ENCODE assay signal across 14 mouse cellular contexts in the genomic region with DNA sequence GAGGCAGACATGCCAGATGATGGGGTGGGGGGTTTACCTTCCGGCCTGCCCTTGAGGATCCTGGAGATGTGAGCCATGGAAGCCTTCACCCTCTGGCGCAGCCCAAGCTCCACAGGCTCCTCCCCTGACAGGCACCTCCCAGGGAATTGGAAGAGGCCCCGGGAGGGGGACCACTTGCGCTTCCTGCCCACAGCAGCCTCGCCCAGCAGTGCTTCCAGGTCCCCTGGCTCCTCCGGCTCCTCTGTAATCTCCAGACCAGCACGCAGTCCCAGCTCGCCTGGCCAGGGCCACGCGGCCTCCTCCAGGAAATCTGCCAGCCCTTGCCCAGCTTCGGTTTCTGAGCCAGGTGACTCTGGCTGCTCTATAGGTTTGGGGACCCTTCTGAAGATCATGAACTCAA. TPM values are rescaled to one million over a fixed set of nuclear protein-coding genes. Genes with fewer than 3 reads are reported as not detected.
DNase-seq lines count a peak whose midpoint lies in the region; ATAC-seq and TF ChIP-seq lines count a peak whose summit lies in the region.
"Had no signal": no experiment of that assay in that cellular context is flagged by ENCODE, and none has a peak within 500 bp of the region (broad histone marks: within the 10 kb centered on the region; RNA-seq: fewer than 3 reads in every experiment).

No protein-coding gene starts in this region.

- H3K9me3 ChIP-seq in liver, embryonic 11.5 days (ENCODE audit: control insufficient read depth, low read length), result no peaks in the 10 kb centered on the region
- no peaks in the 10 kb centered on the region for H3K9me3 ChIP-seq in liver, postnatal 0 days (ENCODE audit: low read length)
- H3K9me3 ChIP-seq in heart, embryonic 15.5 days (replicated peaks), result no peaks in the 10 kb centered on the region
- H3K9me3 ChIP-seq: embryonic facial prominence, embryonic 15.5 days; forebrain, embryonic 13.5 days; midbrain, embryonic 12.5 days had no signal

- H3K9ac ChIP-seq in liver, embryonic 11.5 days (ENCODE audit: low read depth, low read length), result no peak overlapping the region
- no peak overlapping the region for H3K9ac ChIP-seq in liver, postnatal 0 days (replicated peaks)
- peak overlapping the region; percentile 54 for H3K9ac ChIP-seq in heart, embryonic 15.5 days
- H3K9ac ChIP-seq: embryonic facial prominence, embryonic 15.5 days; forebrain, embryonic 13.5 days; hindbrain, embryonic 14.5 days; midbrain, embryonic 12.5 days had no signal

- ATAC-seq in liver, embryonic 11.5 days (replicated peaks; ENCODE audit: low FRiP score), result no peak
- ATAC-seq in liver, postnatal 0 days, result no peak
- peak; percentile 68 for ATAC-seq in heart, embryonic 15.5 days (replicated peaks; ENCODE audit: insufficient number of reproducible peaks, insufficient read depth, low FRiP score, low read depth)
- ATAC-seq: forebrain, embryonic 13.5 days; Patski had no signal

- H3K27me3 ChIP-seq in liver, embryonic 11.5 days (replicated peaks; ENCODE audit: control insufficient read depth, insufficient read depth, low read length), result peaks cover 12% of the 10 kb centered on the region
- H3K27me3 ChIP-seq in liver, postnatal 0 days (ENCODE audit: insufficient read depth, low read length), result no peaks in the 10 kb centered on the region; the same call in 1 of the 2 replicates
- H3K27me3 ChIP-seq in heart, embryonic 15.5 days, result peaks cover 8% of the 10 kb centered on the region

- TF ChIP-seq EP300 in liver, postnatal 0 days (IDR thresholded peaks at IDR 0.05; ENCODE audit: low read depth), result no peak

- no peak for DNase-seq in liver, embryonic 11.5 days (ENCODE audit: low spot score)
- no peak for DNase-seq in liver, postnatal 0 days
- peak; percentile 73 for DNase-seq in heart, adult 8-10 months (ENCODE audit: low spot score)
- DNase-seq in lung, postnatal 14 days, result peak; percentile 22
- no peak for DNase-seq in adipocyte (ENCODE audit: low spot score)
- DNase-seq in retina, embryonic 14.5 days (ENCODE audit: low spot score), result no peak
- DNase-seq: adrenal gland, adult 2 months; kidney, postnatal 14 days had no signal

- WGBS in liver, embryonic 11.5 days, result 39% methylated on average over 11 of the region's 11 CpGs
- 29% methylated on average over 11 of the region's 11 CpGs for WGBS in liver, postnatal 0 days (ENCODE audit: insufficient replicate concordance)
- WGBS in heart, embryonic 15.5 days, result 19% methylated on average over 11 of the region's 11 CpGs

- peaks cover 12% of the 10 kb centered on the region for H3K4me1 ChIP-seq in liver, embryonic 11.5 days (replicated peaks; ENCODE audit: control insufficient read depth, insufficient read depth, low read length)
- H3K4me1 ChIP-seq in liver, postnatal 0 days (ENCODE audit: insufficient read depth), result peaks cover 18% of the 10 kb centered on the region
- H3K4me1 ChIP-seq in heart, embryonic 15.5 days (replicated peaks), result peaks cover 88% of the 10 kb centered on the region
- H3K4me1 ChIP-seq: forebrain, embryonic 13.5 days had no signal

- peak overlapping the region; percentile 1; the same call in 1 of the 2 replicates for H3K4me2 ChIP-seq in liver, embryonic 11.5 days
- H3K4me2 ChIP-seq in liver, postnatal 0 days (ENCODE audit: low read depth, low read length), result no peak overlapping the region
- peak overlapping the region; percentile 59 for H3K4me2 ChIP-seq in heart, embryonic 15.5 days
- H3K4me2 ChIP-seq: embryonic facial prominence, embryonic 15.5 days; forebrain, embryonic 13.5 days; hindbrain, embryonic 14.5 days; midbrain, embryonic 12.5 days had no signal

- no peaks in the 10 kb centered on the region for H3K36me3 ChIP-seq in liver, embryonic 11.5 days (ENCODE audit: control insufficient read depth, insufficient read depth, low read length)
- H3K36me3 ChIP-seq in liver, postnatal 0 days (replicated peaks; ENCODE audit: insufficient read depth, low read length), result no peaks in the 10 kb centered on the region
- H3K36me3 ChIP-seq in heart, embryonic 15.5 days, result peaks cover 4% of the 10 kb centered on the region; the same call in 1 of the 2 replicates
- H3K36me3 ChIP-seq: embryonic facial prominence, embryonic 15.5 days; midbrain, embryonic 12.5 days had no signal

- H3K4me3 ChIP-seq in liver, embryonic 11.5 days (ENCODE audit: low read depth, low read length), result no peak overlapping the region
- H3K4me3 ChIP-seq in liver, postnatal 0 days (ENCODE audit: low read depth, low read length), result no peak overlapping the region
- peak overlapping the region; percentile 45 for H3K4me3 ChIP-seq in heart, embryonic 15.5 days
- H3K4me3 ChIP-seq: embryonic facial prominence, embryonic 15.5 days; forebrain, embryonic 13.5 days; midbrain, embryonic 12.5 days had no signal

- no peak for TF ChIP-seq CTCF in liver, postnatal 0 days (IDR thresholded peaks at IDR 0.05; ENCODE audit: low read depth)

- H3K27ac ChIP-seq in liver, embryonic 11.5 days (ENCODE audit: low read depth, low read length), result no peak overlapping the region
- no peak overlapping the region for H3K27ac ChIP-seq in liver, postnatal 0 days (ENCODE audit: low read depth)
- H3K27ac ChIP-seq in heart, embryonic 15.5 days, result peak overlapping the region; percentile 90
- H3K27ac ChIP-seq: embryonic facial prominence, embryonic 15.5 days; forebrain, embryonic 13.5 days; hindbrain, embryonic 14.5 days; midbrain, embryonic 12.5 days had no signal

RNA-seq across cellular contexts. Expression of gene Trim11, which starts 21.3 kb away (rescaled TPM):
- polyA plus RNA-seq in liver, embryonic 11.5 days (2014; fragmentation: Nextera tagmentation; extraction: Ambion mirVana), result 17.3 and 17.8 TPM in 2 replicates
- 8.8 and 8.9 TPM in 2 replicates for polyA plus RNA-seq in liver, postnatal 0 days (2015; fragmentation: Nextera tagmentation; extraction: Ambion mirVana)
- total RNA-seq in heart, adult 8-10 months (2022), result 10 to 100 TPM; 14.7 to 18.9 (median 16.5) TPM
- 26.9 and 34.6 TPM in 2 replicates for polyA plus RNA-seq in heart, embryonic 15.5 days (2015; fragmentation: Nextera tagmentation; extraction: Ambion mirVana)

RNA-seq across cellular contexts. Expression of gene Hist3h2a, which starts 44.7 kb away (rescaled TPM):
- polyA plus RNA-seq in liver, embryonic 11.5 days (2014; fragmentation: Nextera tagmentation; extraction: Ambion mirVana), result 12.0 and 14.5 TPM in 2 replicates
- 14.3 and 14.8 TPM in 2 replicates for polyA plus RNA-seq in liver, postnatal 0 days (2015; fragmentation: Nextera tagmentation; extraction: Ambion mirVana)
- total RNA-seq in heart, adult 8-10 months (2022), result 10 to 100 TPM; 10.5 to 17.8 (median 16.0) TPM
- polyA plus RNA-seq in heart, embryonic 15.5 days (2015; fragmentation: Nextera tagmentation; extraction: Ambion mirVana), result 30.4 and 34.7 TPM in 2 replicates

RNA-seq across cellular contexts. Expression of gene Trim17, which starts 44.7 kb away (rescaled TPM):
- 0.23 and 0.38 TPM in 2 replicates for polyA plus RNA-seq in liver, embryonic 11.5 days (2014; fragmentation: Nextera tagmentation; extraction: Ambion mirVana)
- polyA plus RNA-seq in liver, postnatal 0 days (2015; fragmentation: Nextera tagmentation; extraction: Ambion mirVana), result 0.11 and 0.15 TPM in 2 replicates
- under 1 TPM in 3 of 4 experiments, not detected in 1; 0.06 to 0.20 (median 0.08) TPM for total RNA-seq in heart, adult 8-10 months (2022)
- 0.27 and 0.57 TPM in 2 replicates for polyA plus RNA-seq in heart, embryonic 15.5 days (2015; fragmentation: Nextera tagmentation; extraction: Ambion mirVana)

RNA-seq across cellular contexts. Expression of gene Hist3h2ba, which starts 50.4 kb away (rescaled TPM):
- polyA plus RNA-seq in liver, embryonic 11.5 days (2014; fragmentation: Nextera tagmentation; extraction: Ambion mirVana), result 6.3 and 6.9 TPM in 2 replicates
- polyA plus RNA-seq in liver, postnatal 0 days (2015; fragmentation: Nextera tagmentation; extraction: Ambion mirVana), result 4.9 and 10.0 TPM in 2 replicates
- 1 to 10 TPM in 3 of 4 experiments, not detected in 1; 1.3 to 1.4 (median 1.3) TPM for total RNA-seq in heart, adult 8-10 months (2022)
- 18.0 and 18.3 TPM in 2 replicates for polyA plus RNA-seq in heart, embryonic 15.5 days (2015; fragmentation: Nextera tagmentation; extraction: Ambion mirVana)

Comparison
In these comparisons a context has a peak if more than half of its experiments do, and no peak if none do; other contexts are left out.
1. DNase-seq: peak in heart, adult 8-10 months (single experiment) and lung, postnatal 14 days (single experiment); none in liver, embryonic 11.5 days (single experiment), liver, postnatal 0 days (single experiment), adipocyte (single experiment) and retina, embryonic 14.5 days (single experiment).